Mouse (Mus musculus) stomach, embryonic 16.5 days (tissue): Measurements from ENCODE around the gene Pcbp1. TPM values are rescaled to one million over a fixed set of nuclear protein-coding genes. Genes with fewer than 3 reads are reported as not detected.

ENCODE experiments used
- ATAC-seq: fragments of 200-750 bp; cut with Nextera tagmentation; 2 replicates; pipeline ENCODE4 v1.8.0; 2017; ENCODE audit warnings: moderate number of reproducible peaks, moderate TSS enrichment; ENCODE audit not compliant: insufficient read depth, low FRiP score
- H3K27ac ChIP-seq: fragments of 300-500 bp; sonication (generic); 2 replicates; pipeline ENCODE4 v1.5.1; 2014; ENCODE audit warnings: low read length
- H3K27me3 ChIP-seq: fragments of 300-500 bp; sonication (generic); 2 replicates; pipeline ENCODE4 v1.6.1; 2014; ENCODE audit warnings: low read length, control low read depth, mixed read lengths; ENCODE audit not compliant: control insufficient read depth, insufficient read depth
- H3K36me3 ChIP-seq: fragments of 300-500 bp; sonication (generic); 2 replicates; pipeline ENCODE4 v1.6.1; 2014; ENCODE audit warnings: low read length; ENCODE audit not compliant: control insufficient read depth, insufficient read depth
- H3K4me1 ChIP-seq: fragments of 300-500 bp; sonication (generic); 2 replicates; pipeline ENCODE4 v1.6.1; 2014; ENCODE audit warnings: low read length, control low read depth, mixed read lengths; ENCODE audit not compliant: control insufficient read depth, insufficient read depth
- H3K4me2 ChIP-seq: fragments of 300-500 bp; sonication (generic); 2 replicates; pipeline ENCODE4 v1.6.1; 2014; ENCODE audit warnings: low read depth, low read length, mixed read lengths
- H3K4me3 ChIP-seq: fragments of 300-500 bp; sonication (generic); replicated peaks from 2 replicates; pipeline ENCODE4 v1.5.1; 2014; ENCODE audit warnings: mild to moderate bottlenecking, low read length
- H3K9ac ChIP-seq: fragments of 300-500 bp; sonication (generic); 2 replicates; pipeline ENCODE4 v1.6.1; 2014; ENCODE audit warnings: low read length
- H3K9me3 ChIP-seq: fragments of 300-500 bp; sonication (generic); replicated peaks from 2 replicates; pipeline ENCODE4 v1.6.1; 2016; ENCODE audit warnings: low read length, control low read depth; ENCODE audit not compliant: control insufficient read depth
- WGBS: fragments of 180-500 bp; shearing (Covaris S2); extraction: QIAGEN DNeasy Blood & Tissue Kit; methylation state at CpG from one replicate; pipeline ENCODE4 v1.1.7; 2014; 5-methylcytosine and 5-hydroxymethylcytosine counted together
- microRNA-seq: library from miRNA; unstranded; fragments of <30 nt; microRNA quantifications from one replicate; pipeline ENCODE4, GENCODE M21; 2016
- polyA plus RNA-seq: library from polyadenylated mRNA; unstranded; fragments of >200 nt; fragmentation: Nextera tagmentation; extraction: Ambion mirVana; gene quantifications from 2 replicates; pipeline ENCODE4 v1.2.1, GENCODE M21; 2015

Gene Pcbp1
- polyA plus RNA-seq, 1 experiment from 2014 or later, result 197 TPM

DNA sequence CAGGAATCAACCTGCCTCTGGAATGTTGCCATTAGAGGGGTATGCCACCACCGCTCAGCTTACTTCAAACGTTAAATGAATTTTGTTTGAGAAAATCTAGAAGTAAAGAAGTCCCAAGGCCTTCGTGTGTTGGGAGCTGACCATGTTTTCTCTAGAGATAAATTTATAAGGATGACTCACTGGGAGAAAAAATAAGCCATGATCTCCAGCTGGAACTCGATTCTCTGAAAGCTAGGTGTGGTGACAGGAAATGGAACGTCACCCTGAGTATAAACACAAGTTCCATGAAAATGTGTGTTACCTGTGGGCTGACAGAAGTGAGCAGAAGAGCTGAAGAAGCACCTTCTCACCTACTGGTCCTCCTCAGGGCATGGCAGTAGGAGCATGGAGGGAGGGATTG is 49.2 kb downstream of the Pcbp1 start:
- no peak for ATAC-seq
- Histone ChIP-seq H3K27me3 (no peaks in the 10 kb centered on the region), H3K4me2 (no peak overlapping the region), H3K9ac (no peak overlapping the region), H3K36me3 (no peaks in the 10 kb centered on the region), H3K4me1 (peaks cover 47% of the 10 kb centered on the region), H3K4me3 (no peak overlapping the region), H3K27ac (no peak overlapping the region), H3K9me3 (no peaks in the 10 kb centered on the region)
- WGBS, result 59% methylated on average over 5 of the region's 5 CpGs

DNA sequence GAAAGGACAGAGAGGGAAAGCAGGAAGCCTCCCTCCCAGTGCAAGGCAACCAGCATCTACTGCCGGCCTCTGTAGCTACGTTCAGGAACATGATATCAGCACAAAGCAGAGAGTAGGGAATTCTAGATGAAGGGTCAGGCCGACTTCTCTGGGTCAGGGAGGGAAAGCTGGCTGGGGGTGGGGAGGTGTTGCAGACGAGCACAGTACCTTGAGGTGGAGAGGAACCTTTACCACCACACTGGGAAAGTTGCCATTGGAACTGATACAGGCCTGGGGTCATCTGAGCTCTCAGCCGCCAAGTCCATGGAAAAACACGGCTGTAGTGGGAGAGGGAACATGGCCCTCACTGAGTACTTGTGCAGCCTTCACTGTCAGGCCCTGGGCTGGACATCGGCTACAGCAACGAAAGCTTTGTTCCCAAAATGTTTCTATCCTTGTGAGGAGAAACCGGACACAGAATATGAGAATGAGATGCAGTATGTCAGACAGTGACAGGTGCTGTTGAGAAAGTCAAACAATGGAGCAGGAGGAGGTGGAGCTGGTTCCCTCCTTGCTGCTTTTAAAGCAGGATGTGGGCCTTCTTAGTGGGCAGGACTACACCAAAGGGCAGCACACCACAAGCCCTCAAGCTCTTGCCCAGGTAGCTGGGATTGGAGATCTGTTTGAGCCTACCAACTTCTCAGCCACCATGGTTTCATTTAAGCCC is 50.5 kb downstream of the Pcbp1 start:
- no peak for ATAC-seq
- H3K36me3 ChIP-seq, result no peaks in the 10 kb centered on the region
- no peak overlapping the region for H3K4me2 ChIP-seq
- WGBS, result 60% methylated on average over 9 of the region's 9 CpGs
- no peak overlapping the region; the same call in 1 of the 2 replicates for H3K9ac ChIP-seq
- no peak overlapping the region for H3K4me3 ChIP-seq
- peaks cover 43% of the 10 kb centered on the region for H3K4me1 ChIP-seq
- no peaks in the 10 kb centered on the region for H3K27me3 ChIP-seq
- H3K9me3 ChIP-seq, result no peaks in the 10 kb centered on the region
- H3K27ac ChIP-seq, result peak overlapping the region; percentile 54

DNA sequence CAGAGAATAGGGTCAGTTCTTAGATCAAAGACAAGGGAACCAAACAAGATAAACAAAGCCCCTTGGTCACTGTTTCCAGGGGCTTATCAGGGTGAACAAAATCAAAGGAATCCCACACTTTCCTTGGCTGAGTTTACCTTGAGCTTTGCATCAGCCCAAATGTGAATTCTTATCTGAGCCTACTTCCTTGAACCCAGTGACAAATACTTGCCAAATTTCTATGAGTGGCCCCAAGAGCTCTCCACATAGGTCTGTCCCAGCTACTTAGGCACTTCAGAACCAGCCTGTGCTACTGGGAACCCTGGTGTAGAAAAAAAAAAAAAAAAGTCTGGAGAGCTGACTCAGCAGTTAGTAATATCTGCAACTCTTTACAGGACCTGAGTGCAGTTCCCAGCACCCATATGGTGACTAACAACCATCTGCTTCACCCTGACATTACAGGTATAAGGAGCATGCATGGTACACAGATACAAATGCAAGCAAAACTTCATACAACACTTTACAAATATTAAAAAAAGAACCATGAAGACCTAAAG is 51.4 kb downstream of the Pcbp1 start:
- Histone ChIP-seq H3K9ac (no peak overlapping the region), H3K9me3 (no peaks in the 10 kb centered on the region), H3K36me3 (no peaks in the 10 kb centered on the region), H3K4me2 (no peak overlapping the region), H3K27ac (no peak overlapping the region), H3K4me3 (no peak overlapping the region), H3K4me1 (peaks cover 34% of the 10 kb centered on the region), H3K27me3 (no peaks in the 10 kb centered on the region)
- no peak for ATAC-seq

Small RNA genes within 50 kb of the gene (microRNA-seq; reads per million reads assigned to microRNA genes)
- not detected for gene Gm22184

Other genes with a start within 250 kb of the Pcbp1 start
- gene Fam136a, start 160.7 kb downstream of the Pcbp1 start, polyA plus RNA-seq, result 120 and 128 TPM in 2 replicates
- gene Snrpg, start 155.0 kb downstream of the Pcbp1 start, polyA plus RNA-seq, result 427 and 445 TPM in 2 replicates
- 119 and 131 TPM in 2 replicates for gene Pcyox1, start 129.2 kb downstream of the Pcbp1 start, polyA plus RNA-seq
- gene Tia1, start 122.1 kb downstream of the Pcbp1 start, polyA plus RNA-seq, result 135 and 151 TPM in 2 replicates
- gene Gm44790, start 99.7 kb downstream of the Pcbp1 start, polyA plus RNA-seq, result not detected in 2 replicates
- gene C87436, start 87.9 kb downstream of the Pcbp1 start, polyA plus RNA-seq, result 23.0 and 23.4 TPM in 2 replicates
- gene Asprv1, start 101.8 kb upstream of the Pcbp1 start, polyA plus RNA-seq, result 360 and 682 TPM in 2 replicates
- 21.5 and 30.5 TPM in 2 replicates for gene Mxd1, start 142.8 kb upstream of the Pcbp1 start, polyA plus RNA-seq
- gene Snrnp27, start 158.2 kb upstream of the Pcbp1 start, polyA plus RNA-seq, result 87.3 and 107 TPM in 2 replicates
- gene Gmcl1, start 207.1 kb upstream of the Pcbp1 start, polyA plus RNA-seq, result 20.0 and 20.4 TPM in 2 replicates